Mouse (Mus musculus) CD4-positive, CD25-positive, alpha-beta regulatory T cell, adult 2 months (primary cell): ENCODE results near the gene Pnpla8.
"Not testable (repeated sequence)": the region's sequence is repeated elsewhere in the genome, so short reads cannot be mapped to it uniquely, and the experiment has no call there.

Source experiments
- DNase-seq: peaks from one replicate; pipeline ENCODE4 v3.0.0-alpha.2; 2012; ENCODE audit warnings: low read depth, low spot score

Pnpla8 gene

DNA sequence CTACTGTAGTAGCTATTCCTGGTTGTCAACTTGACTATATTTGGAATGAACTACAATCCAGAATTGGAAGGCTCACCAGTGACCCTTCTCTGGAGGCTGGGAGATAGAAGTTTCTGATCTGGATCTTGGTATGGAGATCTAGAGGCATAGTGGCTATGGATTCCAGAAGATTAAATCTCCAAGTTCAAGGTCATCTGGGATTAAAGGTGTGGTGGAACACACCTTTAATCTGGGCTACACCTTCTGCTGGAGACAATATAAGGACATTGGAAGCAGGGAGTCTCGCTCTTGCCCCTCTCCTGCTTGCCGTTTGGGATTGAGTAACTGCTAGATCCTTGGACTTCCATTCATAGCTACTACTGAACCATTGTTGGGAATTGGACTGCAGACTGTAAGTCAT is at the start of gene Pnpla8:
Gene Pnpla8 (plus strand): TSS at position 301 of the 400 bp plus-strand sequence.
- not testable (repeated sequence) for DNase-seq

DNA sequence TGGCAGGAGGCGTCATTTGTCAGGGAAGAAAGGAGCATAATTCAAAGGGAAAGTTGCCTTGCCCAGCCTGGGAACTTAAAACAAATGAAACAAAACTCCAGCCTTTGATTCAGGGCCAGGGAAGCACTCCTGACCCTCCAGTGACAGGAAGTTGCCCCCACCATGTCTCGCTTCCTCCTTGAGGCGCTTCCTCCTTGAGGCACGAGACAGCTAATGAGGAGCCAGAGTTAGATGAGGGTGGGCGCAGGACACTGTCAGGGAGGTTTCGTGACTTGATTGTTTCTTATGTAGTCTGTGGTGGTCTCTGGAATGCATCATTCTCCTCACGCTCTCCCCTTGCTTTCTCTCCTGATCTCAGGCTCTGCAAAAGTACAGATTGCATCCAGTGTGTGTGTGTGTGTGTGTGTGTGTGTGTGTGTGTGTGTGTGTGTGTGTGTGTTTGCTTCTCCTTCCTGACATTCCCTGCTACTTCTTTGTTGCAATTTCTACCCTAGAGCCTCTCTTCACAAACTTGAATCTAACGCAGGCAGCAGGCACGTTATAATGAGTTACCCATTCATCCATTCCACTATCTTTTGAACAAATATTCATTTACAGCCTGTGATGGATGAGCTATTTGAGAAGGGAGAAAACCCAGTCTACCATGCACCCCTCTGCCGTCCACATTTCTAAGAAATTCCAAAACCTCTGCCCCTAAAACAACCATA is 44.7 kb upstream of the Pnpla8 start:
- no peak for DNase-seq

DNA sequence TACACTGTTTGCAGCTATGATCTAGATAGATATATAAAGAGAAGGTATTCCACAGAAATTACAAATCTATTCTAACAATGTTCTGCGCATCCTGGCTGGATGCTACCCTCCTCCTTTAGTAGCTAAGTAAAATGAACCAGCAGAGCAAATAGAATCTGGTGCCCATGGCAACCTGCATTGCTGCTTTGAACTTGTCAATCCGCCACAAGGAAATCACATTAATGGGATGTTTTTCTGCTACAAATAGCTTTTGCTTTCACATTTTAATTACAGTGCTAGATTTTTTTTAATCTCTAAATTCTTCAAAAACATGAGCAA is 44.2 kb upstream of the Pnpla8 start:
- no peak for DNase-seq

DNA sequence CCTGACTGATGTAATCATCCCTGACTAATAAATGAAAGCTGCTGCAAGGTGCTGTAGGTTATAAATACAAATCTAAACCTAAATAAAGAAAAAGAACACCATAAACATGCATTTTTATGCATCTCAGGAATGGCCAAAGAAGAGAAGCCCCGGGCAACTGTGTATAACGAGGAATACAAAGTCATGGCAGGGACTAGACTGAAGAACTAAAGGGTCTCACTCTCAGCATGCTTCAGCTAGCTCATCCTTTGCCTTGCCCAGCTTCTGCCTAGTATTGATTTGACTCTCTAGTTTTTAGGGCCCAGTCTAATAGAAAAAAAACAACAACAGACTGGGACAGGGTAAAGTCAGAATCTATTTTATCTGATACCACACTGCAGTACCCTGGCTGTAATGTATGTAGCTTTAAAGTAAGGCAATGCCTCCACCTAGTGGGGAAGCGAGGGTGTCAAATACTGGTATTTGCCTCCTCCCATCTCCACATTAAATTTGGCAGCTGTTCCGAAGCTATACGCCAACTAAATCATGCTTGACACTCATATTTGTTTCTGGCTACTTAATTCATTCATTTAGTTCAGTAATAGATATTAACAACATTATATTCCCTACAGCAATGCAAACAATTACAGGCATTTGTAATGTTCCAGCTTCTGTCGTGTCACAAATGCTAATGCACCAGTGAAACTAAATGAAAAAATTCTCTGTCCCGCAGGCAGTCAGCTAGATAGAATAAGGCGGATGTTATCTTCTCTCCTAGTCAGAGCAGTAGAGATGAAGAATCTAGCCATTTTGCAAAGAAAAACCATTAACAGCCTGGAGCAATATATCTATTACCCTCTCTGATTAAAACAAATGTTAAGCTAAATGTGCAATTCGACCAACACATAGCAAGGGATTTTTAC is 39.8 kb upstream of the Pnpla8 start:
- peak; percentile 22 for DNase-seq

DNA sequence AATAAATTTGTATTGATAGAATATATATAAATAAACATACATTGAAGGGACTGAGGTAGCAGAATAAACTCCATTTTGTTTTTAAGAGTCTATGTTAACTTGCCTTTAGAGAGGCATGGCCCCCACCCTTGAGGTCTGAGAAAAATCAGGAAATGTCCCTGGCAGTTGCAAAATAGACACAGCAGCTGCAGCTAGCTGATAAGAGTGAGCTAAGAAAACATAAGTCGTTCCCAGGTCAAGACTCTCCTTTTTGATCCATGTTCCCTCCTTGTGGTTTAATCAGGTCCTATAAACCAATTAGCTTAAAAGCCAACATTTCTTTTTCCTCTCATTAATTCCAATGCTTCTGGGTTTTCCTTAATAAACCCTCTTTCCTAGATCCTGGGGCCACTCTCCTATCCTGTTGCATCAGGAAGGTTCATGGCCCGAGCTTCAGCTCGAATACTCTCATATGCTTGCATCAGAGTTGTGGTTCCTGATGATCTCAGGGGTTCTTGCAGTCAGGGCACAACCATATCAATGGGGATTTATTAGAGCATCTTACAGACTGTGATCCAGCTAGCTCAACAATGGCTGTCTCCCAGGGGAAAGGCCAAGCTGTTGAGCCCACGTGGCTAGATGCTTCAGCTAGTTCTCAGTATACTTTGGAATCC is 23.2 kb upstream of the Pnpla8 start:
- DNase-seq: no peak

DNA sequence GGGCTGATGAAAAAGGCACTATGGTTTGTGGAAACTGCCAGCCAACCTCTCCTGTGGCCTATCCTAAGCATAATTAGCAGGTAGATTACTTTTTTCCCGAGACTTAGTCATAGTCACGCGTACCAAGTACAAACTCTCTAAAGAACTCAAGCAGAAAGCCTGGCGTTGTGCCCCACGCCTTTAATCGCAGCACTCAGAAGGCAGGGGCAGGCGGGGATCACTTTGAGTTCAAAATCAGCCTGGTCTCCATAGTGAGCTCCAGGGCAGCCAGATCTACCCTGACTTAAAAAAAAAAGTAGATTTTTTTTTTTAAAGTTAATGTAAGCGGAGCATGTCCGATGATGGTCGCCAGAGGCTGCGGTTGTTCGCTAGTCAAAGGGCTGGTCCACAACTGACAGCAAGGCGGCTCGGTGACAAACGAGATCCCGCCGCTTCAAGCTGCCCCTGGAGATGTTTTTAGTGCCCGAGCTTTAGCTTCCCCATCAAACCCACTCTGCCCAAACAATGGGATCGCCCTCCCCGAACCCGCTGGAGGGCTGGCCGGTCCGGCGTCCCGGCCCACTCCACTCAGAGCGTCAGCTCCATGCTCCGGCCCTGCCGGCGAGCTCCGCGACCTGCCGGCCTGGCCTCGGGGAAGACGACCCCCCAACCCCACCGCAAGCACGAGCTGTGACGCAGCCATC is 11.9 kb upstream of the Pnpla8 start:
- no peak for DNase-seq

DNA sequence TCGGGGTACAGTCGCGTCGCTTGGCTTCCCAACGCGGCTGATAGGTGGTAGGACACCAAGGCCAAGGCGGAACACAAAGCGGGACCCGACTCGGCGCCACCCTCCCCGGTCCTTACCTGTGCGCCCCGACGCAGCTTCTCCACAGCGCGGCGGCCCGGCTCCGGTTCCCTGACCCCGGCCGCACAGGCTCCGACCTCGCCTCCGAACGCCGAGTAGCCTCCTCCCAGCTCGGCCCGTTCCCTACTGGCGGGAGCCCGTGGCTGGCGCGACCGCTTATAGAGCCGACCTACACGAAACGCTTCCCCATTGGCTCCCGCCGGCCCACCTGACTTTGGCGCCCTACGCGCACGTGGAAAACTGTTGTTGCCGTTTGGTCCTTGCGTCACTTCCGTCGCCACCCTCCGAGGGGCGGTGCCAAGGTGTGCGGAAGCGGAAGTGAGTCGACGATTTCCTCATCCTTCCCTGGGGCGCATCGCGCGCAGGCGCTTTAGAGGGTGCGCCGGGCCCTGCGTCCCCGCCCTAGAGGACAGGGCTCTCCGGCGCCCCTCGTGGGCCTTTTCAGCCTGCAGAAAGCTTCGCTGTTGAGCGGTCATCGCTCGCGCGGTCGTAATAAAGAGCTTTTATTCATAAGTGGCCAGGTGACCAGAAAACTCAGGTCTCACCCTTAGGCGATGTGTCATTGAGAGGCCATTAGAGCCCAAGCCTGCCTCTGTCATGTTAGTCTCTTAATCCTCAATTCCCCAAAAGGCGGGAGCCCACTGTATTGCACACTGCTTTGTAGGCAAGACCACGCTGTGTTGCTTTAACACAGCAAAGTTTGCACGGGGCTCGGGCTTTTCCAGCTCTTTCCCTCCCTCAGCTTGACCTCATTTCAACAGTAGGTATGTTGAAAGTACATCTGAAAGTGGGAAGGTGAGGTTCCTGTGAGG is 11.1 kb upstream of the Pnpla8 start, which contains the start of gene Dnajb9:
Gene Dnajb9 (minus strand): TSS at position 503 of the 929 bp plus-strand sequence.
- DNase-seq: peak; percentile 100

DNA sequence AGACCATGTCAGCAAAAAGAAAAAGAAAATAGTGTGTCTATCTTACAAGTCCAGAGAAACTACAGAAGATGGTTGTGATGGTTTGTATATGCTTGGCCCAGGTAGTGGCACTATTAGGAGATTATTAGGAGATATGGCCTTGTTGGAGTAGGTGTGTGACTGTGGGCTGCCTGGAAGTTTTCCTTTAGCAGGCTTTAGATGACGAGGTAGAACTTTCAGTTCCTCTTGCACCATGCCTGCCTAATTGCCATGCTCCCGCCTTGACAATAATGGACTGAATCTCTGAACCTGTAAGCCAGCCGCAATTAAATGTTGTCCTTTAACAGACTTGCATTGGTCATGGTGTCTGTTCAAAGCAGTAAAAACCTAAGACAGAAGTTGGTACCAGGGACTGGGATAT is 9.6 kb upstream of the Pnpla8 start:
- DNase-seq: no peak

DNA sequence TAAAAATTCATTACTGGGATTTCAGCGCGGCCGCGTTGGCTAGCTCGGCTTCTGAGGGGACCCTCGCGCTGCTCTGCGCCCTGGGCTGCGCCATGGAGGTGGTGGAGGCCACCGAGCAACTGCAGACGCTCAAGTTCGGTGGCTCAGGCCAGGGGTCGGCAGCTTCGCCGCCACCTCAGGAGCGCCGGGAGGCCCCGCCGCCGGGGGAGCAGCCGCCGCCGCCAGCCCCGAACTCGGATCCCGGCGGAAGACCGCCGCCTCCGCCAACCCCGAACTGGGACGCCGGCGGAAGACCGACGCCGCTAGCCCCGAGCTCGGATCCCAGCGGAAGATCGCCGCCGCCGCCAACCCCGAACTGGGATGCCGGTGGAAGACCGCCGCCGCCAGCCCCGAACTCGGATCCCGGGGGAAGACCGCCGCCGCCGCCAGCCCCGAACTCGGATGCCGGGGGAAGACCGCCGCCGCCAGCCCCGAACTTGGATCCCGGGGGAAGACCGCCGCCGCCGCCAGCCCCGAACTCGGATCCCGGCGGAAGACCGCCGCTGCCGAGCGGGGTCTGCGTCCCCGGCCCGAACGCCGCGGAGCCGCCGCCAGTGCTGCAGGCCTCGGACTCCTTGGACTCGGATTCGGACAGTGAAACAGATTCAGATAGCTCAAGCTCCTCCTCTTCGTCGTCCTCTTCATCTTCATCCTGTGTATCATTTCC is 634 bp downstream of the Pnpla8 start:
- DNase-seq: peak; percentile 26

DNA sequence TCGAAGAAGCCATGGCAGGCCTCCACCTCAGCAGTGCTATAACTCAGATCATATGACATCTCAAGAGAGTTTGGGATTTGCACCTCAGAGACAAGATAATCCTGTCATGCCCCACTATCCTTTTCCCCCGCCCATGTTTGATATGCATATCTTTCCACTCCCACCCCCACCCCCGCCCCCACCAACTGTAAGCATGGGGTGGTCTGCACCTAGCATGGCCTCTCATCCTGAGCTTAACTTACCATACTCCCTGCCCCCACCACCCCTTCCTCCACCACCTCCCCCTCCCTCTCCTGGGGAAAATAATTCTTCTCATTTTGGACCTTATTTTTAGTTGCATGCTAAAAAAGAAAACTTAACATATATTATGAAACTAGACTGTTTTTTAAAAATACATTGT is 1.9 kb downstream of the Pnpla8 start:
- no peak for DNase-seq

DNA sequence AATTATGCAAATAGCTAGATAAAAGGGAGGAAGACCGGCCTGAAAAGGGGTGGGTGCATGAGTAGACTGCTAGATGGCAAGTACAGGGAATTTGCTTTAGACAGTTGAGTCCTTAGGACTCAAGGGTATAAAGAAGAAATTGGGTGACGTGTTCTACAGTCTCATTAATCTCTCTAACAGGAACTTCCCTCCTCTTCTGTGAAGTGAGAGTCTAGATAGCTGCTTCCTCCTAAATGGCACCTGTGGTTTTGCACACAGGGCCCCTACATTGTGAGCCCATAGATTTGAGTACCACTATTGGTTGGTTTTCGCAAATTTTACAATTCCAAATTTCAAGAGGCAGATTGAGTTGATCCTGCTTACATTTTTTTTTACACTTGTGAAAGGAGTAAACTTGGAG is 3.5 kb downstream of the Pnpla8 start:
- no peak for DNase-seq

DNA sequence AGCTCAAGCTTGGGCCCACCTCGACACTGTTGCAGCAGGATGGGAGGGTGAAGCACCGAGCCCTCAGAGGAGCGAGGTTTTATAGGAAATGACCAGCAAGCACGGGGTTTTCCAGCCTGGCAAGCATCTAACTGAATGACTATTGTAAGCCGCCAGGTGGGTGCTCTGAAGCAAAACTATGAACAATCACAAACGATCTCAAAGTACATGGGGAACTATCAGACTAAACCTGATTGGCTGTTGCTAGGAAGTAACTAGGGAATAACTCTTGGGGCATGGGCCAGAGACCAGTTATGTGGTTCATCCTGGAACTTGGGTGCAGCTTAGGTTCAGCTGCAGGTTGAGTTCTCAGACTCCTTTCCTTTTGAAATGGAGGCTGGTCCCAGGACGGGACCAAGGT is 19.9 kb downstream of the Pnpla8 start:
- DNase-seq: no peak

DNA sequence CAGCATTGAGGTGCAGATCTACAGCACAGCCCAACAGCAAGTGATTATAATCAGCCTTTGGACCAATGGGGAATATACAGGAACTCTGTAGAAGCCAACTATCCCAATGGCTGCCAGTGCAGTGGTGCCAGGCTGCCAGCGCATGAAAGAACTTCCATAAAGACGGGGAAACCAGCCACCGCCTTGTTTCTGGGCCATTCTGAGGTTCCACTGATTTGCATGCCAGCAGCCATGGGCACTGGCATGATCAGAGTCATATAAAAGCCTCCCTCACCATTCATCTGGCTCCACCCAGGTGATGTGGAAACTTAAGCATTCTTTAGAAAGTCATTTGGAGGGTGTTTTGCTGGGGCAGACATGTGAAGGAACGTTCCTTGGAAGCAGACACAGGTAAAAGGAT is 21.2 kb downstream of the Pnpla8 start:
- DNase-seq: no peak

DNA sequence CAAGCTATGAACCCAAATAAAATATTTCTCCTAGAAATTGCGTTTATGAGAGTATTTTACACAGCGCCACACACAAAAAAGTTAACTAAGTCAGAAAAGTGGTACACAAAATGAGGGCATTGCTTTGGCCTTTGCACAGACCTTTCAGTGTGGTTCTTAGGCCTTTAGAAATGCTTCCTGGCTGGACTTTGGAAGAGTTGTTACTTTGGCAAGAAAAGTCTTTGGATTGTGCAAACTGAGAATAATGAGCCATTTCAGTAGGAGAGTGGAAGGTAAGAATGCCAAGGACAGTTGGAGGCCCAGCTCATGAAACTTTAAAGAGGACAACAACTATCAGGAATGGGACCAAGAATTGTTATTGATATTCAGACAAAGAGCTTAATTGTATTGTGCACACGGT is 24.6 kb downstream of the Pnpla8 start:
- DNase-seq: no peak

DNA sequence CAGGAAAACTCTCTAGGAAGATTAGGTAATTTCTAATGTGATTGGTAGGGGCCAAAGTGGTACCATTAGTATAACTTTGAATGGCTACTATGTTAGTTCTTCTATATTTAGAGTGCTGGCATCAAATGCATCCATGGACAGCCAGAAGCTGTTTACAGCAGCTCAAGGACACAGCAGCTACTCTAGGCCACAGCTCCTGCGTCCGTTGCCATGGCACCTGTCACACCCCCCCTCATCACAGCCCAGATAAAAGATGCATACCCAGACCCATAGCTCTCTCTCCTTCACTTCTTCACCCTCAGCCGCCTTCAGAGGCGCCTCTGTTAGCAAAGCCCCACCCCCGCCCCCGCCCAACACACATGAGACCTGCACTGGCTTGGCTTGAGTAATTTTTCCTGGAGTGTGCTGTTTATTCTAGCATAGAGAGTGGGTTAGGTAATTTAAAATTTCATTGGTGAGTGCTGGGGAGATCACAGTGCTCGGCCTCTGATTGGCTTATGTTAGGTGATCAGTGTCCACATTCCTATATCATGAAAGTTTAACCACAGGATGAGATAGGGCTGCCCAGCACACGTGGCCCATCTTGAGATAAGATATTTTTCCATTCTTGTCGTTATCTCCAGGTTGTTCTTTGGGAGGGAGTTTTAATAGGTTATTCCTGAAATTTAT is 27.3 kb downstream of the Pnpla8 start:
- DNase-seq: no peak

DNA sequence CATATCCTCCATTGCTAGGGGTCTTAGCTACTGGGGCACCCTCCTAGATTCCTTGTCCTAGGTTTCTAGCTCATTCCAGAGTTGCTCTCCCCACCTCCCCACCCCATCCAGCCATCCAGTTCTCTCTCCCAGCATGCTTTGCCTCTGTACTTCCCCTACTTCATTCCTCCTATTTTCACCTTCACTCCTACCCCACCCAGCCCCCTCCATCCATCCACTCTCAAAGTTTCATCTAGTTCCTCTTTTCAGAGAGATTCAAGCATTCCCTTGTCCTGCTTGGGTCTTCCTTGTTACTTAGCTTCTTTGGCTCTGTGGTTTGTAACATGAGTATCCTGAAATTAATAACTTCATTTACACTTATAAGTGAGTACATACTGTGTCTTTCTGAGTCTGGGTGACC is 41.4 kb downstream of the Pnpla8 start:
- DNase-seq: no peak

DNA sequence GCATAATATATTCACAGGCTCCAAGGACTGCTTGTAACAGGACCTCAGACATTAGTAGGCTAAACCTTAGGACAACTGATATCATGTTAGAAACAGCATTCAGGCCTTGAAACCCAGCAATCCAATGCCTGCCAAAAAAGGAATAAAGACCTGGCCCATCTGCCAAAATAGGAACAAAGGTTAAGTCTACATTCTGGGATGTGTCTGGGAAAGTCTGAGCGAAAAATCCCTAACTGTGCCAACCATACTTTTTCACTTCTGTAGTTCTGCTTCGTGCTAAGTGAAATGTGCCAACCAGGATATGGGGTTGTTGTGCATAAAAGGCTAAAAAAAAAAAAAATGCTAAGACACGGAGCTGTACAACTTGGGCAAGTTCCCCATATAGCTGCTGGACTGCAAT is 44.5 kb downstream of the Pnpla8 start:
- no peak for DNase-seq

DNA sequence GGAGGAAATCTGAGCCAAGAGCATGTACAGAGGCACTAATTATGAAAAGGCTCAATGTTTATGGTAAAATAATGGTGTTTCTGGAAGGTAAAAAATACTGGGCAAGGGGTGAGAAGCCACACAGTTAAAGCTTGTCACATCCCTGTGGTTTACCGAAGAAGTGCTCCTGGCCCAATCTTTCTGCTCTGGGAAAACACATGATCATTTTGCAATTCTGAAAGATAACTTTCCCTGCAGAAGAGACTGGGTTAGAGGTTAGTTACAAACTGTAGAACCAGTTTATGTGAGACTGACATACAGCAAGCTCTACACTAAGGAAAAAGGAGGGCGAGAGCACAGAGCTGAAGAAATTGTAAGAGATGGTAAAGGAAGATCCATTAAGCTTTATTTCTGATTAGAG is 46.0 kb downstream of the Pnpla8 start:
- no peak for DNase-seq

DNA sequence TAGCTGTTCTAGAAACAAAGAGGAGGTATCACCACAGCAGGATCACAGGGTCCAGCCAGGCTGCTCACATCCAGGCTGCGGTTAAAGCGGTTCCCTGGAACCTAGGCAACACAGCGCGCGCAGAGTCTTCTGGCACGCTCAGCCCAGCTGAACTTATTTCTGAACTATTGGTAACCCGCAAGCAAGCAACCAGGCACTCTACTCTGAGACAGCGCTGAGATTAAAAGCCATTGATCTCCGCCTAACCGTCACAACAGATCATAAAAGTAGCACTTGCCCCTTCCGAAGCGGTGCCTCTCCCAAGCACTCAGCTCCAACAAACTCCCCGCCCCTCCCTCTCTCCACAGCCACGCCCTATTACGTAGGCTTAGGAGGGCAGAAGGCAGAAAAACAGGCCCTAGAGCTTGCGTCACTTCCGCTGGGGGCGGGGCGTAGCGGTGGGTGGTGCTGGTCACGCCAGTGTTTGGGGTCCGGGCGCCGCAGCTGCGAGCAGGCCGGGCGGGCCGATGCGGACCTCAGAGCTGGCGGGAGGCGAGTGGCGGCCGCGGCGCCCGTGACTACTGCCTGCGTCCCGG is 47.6 kb downstream of the Pnpla8 start:
- DNase-seq: peak; percentile 99
